Mouse (Mus musculus) c-Kit-negative CD71-positive TER-119-positive erythroid progenitor cells, embryonic 14.5 days (primary cell): ENCODE results near the gene Slc35f2.

ENCODE experiments used
- DNase-seq: peaks from one replicate; pipeline ENCODE4 v3.0.0-alpha.2; 2013; ENCODE audit warnings: low read depth, low spot score

Gene Slc35f2

GRCm38 (mm10) chr9:53829081-53829865, 57.9 kb downstream of the Slc35f2 start:
- no peak for DNase-seq

GRCm38 (mm10) chr9:53829866-53830209, 58.5 kb downstream of the Slc35f2 start:
- no peak for DNase-seq

GRCm38 (mm10) chr9:53835039-53835438, 63.7 kb downstream of the Slc35f2 start:
- no peak for DNase-seq

- DNase-seq: no peak
These were observed 64.6 kb downstream of the Slc35f2 start for GRCm38 (mm10) chr9:53835976-53836375.

GRCm38 (mm10) chr9:53838816-53839215, 67.5 kb downstream of the Slc35f2 start:
- DNase-seq: no peak

GRCm38 (mm10) chr9:53848548-53848947, 77.2 kb downstream of the Slc35f2 start:
- DNase-seq: no peak

GRCm38 (mm10) chr9:53849864-53850263, 78.5 kb downstream of the Slc35f2 start, which contains the start of gene Sln:
TSS of gene Sln (plus strand) at chr9:53850164.
- DNase-seq: no peak

GRCm38 (mm10) chr9:53852158-53852557, 80.8 kb downstream of the Slc35f2 start:
- DNase-seq: no peak

GRCm38 (mm10) chr9:53853672-53854071, 82.3 kb downstream of the Slc35f2 start:
- no peak for DNase-seq

GRCm38 (mm10) chr9:53854525-53854924, 83.2 kb downstream of the Slc35f2 start:
- no peak for DNase-seq

GRCm38 (mm10) chr9:53857864-53858263, 86.5 kb downstream of the Slc35f2 start:
- DNase-seq: no peak
